Mouse (Mus musculus) heart, adult 18-20 months (tissue): ENCODE results near the gene Csf2rb2. TPM values are rescaled to one million over a fixed set of nuclear protein-coding genes. Genes with fewer than 3 reads are reported as not detected.
A peak's percentile ranks its signal among the peaks of the same experiment; 100 is the strongest.
"Not testable (repeated sequence)": the region's sequence is repeated elsewhere in the genome, so short reads cannot be mapped to it uniquely, and the experiment has no call there.

Experiments
- DNase-seq, 2 experiments: peaks; one replicate each; pipeline ENCODE4 v3.0.0; 2021 to 2022; ENCODE audit warnings: mixed read lengths in 1 of 2
- long read RNA-seq, 2 experiments: library from polyadenylated mRNA; stranded (forward); transcript quantifications; one replicate each; pipeline ENCODE4 v2.0.0; 2021
- total RNA-seq, 2 experiments: library from RNA; stranded (reverse); gene quantifications; 2 replicates each; pipeline ENCODE4 v1.2.3; 2021

Gene Csf2rb2
- 1 to 10 TPM in 1 of 2 experiments, under 1 TPM in 1; 0.37 to 2.5 TPM for total RNA-seq
- long read RNA-seq, experiment 1 = 0 reads
- long read RNA-seq, experiment 2 = 0 reads

DNA sequence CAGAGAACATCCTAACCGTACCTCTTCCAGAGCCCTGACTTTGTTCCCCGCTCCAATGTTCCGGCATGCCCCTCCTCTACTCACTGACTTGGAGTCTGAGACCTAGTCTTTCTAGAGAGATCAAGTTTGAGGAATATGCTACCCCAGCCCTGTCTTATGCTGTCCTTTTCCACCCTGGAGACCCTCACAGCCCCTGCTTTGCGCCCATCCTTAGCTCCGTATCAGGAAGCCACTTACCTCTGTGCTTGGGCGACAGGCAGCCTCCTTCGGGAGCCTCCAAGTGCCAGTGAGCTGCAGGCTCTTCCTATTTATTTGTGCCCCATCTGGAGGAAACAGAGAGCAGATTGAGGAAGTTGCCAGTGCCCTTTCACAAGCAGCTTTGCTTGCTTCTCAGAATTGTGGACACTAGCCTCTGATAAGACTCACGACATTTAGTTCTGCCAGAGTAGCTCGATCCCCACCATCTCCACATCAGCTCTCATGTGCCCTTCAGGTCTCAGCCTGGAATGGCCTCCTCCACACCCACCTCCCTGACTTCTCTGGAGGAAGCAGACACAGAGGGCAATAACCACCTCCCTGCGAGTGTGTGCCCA, at the start of gene Csf2rb2:
Csf2rb2 (minus strand) TSS at position 381 of the 593 bp plus-strand sequence.
- peak; percentile 17 to 44 for DNase-seq

GRCm38 (mm10) chr15:78354958-78355357, 49.4 kb upstream of the Csf2rb2 start:
- peak in 1 of 2 experiments; percentile 58 for DNase-seq

DNA sequence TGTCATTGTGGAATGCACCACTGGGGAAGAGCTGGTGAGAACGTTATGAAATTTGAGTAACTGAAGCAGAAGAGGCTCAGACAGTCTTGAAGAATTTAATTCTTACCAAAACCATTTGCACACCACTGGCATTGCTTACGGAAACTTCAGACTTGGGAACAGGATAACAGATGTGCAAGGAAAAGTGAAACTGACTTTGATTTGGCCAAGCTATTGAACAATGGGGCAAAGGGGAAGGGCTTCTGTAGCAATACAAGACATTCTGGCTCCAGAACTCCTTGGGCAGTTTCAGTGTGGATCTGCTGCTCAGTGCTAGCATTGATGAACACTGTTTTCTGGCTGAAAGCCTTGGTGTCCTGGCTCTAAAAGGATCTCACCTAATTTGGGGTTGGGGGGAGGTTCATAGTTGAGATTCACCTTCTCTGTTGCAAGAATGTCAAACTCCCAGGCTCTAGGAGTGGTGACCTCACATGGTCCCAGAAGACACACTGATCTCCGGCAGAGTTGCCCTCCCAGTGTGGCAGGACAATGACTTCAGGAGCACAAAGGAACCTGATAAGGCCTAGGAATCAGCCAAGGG, 46.2 kb upstream of the Csf2rb2 start:
- no peak for DNase-seq

DNA sequence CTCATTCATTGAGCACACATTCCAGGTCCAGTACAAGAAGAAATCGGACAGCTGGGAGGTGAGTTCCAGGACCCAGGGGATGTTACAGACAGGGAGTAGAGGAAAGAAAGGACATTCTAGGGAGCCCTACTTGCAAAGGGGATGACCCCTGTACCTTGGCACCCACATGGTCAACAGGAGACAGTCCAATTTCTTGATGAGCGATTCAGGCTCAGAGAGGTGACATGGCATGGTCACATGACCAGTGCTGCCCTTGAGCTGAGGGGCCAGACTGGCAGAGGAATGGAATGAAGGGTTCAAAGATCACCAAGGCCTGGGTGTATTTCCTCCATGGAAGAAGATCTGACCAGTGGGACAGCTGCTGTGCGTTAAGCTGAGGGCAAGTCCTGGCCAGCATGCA, 39.0 kb upstream of the Csf2rb2 start:
- DNase-seq = no peak

DNA sequence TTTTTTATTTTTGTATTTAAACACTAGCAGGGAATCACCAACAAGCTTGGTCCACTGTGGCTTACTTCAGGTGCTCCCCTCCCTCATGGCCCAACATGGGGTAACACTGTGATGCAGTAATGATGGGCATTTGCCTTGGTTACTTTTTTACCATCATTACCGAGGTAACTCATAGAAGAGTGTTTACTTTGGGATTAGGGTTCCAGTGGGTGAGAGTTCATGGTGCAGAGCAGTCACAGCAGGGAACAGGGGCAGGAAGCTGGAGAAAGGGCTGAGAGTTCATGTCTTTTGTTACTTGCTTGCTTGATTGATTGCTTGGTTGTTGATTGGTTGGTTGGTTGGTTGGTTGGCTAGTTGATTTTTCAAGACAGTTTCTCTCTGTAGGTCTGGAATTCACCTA, 38.2 kb upstream of the Csf2rb2 start:
- DNase-seq = no peak

DNA sequence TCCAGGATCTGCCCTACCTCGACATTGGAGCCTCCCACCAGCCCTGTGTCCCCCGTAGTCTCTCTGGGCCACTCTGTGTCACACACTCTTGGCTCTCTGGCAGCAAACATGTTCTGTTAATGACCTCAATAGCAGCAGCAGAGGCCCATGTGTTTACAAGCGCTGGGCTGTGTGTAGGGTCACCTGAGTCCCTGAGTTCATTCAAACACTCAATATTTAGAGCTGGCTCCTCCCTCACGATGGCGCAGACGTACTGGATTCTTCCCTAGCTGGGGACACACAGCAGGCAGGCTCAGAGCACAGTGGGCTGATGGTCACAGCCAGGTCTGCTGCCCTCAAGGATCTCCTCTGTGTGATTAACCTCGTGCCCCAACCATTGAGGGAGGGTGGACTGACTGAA, 35.4 kb upstream of the Csf2rb2 start:
- DNase-seq = not testable (repeated sequence)

DNA sequence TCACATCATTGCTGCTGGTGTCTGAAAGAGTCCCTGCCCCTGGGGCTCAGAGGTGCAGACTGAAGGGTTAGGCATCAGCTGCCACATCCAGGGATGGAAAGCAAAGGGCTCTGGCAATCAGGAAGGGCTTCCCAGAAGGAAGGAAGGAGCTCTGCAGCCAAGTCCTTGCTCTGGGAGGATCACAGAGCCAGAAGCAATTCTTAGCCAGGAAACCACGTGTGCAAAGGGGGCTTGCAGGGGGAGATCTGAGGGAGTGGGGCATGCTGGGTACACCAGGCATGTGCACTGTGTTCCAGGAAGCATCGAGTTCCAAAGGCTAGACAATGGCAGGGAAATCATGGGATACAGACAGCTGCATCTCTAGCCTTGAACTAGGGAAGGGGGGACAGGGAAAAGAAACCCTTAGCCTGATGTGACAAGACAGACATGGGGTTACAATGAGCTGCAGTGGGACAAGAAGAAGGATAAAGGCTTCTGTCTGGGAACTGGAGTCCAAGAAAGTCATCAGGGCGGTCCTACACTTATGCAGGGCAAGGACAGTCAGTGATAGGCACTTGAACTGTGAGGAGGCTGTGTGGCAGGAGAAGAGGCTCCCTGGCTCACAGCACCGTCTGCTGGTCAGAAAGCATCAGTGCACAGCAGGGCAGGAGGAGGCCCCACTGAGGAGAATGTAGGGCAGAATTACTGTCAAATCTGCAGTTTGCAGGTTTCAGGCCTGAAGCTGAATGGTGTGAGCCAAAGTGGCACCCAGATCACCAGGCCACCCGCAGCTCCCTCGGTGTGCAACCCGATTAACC, 34.3 kb upstream of the Csf2rb2 start:
- peak; percentile 76 for DNase-seq

DNA sequence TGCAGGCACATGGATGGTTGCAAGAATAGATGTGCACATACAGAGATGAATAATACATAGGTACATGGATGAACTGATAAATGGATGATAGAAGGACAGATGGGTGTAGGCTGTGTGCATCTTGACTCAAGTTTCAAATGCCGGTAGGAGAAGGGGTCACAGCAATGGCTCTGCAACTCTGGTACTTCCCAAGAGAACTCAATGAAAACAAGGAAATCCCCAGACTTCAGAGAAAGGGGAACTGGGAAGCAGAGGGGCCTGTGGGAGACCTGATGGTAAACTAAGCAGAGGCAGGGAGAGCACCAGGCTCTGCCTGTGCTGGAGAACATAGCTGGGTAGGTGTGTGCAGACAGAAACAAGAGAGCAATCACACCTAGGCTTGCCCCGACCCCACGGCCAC, 28.9 kb upstream of the Csf2rb2 start:
- no peak for DNase-seq

DNA sequence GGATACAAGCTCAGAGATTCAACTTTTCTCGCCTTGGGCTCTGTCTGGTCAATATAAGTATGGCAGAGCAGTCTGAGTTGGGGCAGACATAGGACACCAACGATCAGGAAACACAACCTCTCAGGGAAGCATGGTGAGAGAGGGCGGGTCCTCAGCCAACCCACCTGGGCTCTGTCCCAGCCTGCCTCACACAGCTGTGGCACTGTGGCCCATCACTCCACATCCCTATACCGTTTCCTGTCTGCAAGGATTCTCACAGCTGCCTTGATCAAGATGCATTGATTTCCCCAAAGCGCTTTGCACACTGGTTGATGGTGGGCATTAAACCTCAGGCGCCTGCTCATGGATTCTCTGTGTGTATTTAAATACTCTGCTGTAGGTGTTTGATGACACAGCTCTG, 27.5 kb upstream of the Csf2rb2 start:
- no peak for DNase-seq

GRCm38 (mm10) chr15:78331523-78332340, 26.2 kb upstream of the Csf2rb2 start:
- DNase-seq = no peak

- no peak for DNase-seq
Measured at GRCm38 (mm10) chr15:78330706-78331105, 25.2 kb upstream of the Csf2rb2 start.

DNA sequence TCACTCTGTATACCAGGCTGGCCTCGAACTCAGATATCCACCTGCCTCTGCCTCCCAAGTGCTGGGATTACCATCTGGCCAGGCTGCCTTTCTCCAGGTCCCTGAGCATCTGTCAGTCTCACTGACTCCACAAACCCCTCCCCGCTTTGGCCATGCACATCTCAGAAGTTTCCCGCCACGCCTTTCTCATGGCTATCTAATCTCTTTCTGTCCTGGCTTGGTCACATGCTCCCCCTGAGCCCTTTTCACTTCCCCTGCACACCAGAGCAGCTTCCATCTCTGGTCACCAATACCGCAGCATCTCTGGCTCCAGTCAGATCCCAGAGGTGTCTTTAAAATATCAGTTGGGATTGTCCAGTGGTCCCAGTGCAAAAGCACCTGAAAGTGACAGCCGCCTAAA, 24.5 kb upstream of the Csf2rb2 start:
- not testable (repeated sequence) for DNase-seq

DNA sequence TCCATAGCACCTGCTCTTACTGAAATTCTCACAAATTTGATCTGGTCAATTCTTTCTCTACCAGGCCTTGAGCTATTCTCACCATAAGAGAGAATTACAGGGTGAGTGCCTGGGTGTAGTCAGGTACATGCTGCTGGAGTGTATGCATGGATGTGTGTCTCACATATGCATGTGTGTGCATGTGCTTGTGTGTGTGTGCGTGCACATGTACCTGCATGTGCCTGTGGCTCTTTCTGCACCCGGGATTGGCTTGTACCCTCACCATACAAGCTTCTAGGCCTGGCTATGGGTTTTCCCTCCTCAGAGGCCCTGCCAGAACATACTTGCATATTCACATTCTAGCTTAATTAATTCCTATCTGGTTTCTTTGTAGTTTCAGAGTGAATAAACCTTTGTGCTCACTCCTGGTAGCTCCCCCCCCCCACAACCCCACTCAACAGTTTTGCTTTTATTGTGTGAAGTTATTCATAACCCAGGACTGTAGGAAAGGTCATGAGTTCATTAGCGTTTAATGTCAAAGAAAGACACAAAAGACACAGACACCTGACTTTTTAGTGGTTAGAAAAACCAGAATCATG, 23.1 kb upstream of the Csf2rb2 start:
- DNase-seq = no peak

DNA sequence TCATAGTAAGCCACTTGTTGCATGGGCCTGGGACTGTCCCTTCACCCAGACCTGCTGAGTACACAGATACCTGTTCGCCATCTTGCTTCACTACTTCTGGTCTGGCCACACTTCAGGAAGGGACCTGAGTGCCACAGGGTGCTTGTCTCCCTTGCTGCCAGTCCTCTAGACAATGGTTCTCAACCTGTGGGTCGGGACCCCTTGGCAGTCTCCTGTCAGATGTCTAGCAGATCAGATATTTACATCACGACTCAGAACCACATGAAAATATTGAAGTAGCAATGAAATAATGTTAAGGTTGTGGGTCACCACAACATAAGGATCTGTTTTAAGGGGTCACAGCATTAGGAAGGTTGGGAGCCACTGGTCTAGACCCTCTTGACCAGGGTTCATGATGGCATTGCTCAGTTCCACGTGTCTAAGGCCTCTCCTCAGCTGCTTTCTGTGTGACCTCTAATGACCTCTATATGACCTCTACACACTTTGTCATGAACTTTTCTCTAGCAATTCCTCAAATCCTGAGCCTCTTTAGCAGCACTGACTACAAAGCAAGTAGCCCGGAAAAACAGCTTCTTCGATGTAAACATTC, 22.3 kb upstream of the Csf2rb2 start:
- DNase-seq = not testable (repeated sequence)

DNA sequence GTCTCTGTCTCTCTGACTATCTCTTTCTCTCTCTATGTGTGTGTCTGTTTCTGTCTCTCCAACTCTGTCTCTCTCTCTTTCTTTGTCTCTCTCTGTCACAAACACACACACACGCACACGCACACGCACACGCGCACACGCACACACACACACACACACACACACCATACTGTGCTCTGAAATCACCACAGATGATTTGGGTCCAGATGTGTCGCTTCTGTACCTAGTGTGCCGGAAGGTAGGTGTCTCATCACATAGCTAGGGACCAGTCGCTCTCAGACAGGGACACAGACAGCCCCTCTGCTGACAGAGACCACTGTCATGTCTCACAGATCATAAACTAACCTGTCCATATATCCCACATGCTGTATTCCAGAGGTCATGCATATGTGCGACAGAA, 21.2 kb upstream of the Csf2rb2 start:
- DNase-seq = no peak

DNA sequence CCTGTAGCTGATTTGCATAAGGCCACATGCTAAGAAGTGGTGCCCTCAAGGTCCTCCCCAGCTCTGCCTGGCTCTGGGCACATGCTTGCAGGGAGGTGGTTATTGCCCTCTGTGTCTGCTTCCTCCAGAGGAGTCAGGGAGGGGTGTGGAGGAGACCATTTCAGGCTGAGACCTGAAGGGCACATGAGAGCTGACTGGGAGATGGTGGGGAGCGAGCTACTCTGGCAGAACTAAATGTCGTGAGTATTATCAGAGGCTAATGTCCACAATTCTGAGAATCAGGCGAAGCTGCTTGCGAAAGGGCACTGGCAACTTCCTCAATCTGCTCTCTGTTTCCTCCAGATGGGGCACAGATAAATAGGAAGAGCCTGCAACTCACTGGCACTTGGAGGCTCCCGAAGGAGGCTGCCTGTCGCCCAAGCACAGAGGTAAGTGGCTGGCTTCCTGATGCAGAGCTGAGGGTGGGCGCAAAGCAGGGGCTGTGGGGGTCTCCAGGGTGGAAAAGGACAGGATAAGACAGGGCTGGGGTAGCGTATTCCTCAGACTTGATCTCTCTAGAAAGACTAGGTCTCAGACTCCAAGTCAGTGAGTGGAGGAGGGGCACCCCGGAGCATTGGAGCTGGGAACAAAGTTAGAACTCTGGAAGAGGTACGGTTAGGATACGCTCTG, 20.3 kb upstream of the Csf2rb2 start, which contains the start of gene Csf2rb:
Csf2rb (plus strand) TSS at position 82 of the 669 bp plus-strand sequence.
- DNase-seq = peak; percentile 29 to 68

DNA sequence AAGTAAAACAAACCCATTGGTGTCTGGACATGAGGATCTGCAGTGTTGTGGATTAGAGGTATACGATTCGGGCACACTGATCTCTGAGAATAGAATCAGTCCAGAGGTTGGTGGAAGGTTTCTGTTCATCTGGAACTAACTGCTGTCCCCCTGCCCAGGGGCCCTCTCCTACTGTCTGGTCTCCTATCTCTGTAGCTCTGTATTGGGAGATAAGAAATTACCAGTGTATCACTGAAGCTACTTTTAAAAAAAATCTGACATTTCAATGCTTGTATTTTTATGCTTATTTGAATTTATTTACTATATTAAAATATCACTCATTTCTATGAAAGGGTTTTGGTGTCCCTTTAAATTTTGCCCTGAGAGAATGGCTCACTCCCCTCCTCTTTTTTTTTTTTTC, 18.8 kb upstream of the Csf2rb2 start:
- no peak for DNase-seq

DNA sequence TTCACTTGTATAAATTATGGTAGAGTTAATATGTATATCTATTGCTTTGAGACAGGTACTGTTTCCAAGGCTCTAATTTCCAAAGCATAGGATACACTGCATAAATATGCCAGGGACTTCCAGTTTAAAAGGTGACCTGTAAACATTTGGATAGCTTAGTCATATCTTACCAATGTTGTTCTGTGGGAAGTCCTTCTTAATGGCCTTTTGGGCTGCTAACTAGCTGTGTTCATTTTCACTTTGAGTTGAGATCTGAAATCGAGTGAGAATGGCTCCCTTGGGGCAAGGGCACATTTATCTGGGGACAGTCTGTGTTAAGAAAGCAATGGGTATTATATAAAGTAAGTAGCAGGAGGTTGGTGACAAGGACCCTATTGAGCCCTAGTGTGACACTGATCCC, 17.8 kb upstream of the Csf2rb2 start:
- DNase-seq = no peak

DNA sequence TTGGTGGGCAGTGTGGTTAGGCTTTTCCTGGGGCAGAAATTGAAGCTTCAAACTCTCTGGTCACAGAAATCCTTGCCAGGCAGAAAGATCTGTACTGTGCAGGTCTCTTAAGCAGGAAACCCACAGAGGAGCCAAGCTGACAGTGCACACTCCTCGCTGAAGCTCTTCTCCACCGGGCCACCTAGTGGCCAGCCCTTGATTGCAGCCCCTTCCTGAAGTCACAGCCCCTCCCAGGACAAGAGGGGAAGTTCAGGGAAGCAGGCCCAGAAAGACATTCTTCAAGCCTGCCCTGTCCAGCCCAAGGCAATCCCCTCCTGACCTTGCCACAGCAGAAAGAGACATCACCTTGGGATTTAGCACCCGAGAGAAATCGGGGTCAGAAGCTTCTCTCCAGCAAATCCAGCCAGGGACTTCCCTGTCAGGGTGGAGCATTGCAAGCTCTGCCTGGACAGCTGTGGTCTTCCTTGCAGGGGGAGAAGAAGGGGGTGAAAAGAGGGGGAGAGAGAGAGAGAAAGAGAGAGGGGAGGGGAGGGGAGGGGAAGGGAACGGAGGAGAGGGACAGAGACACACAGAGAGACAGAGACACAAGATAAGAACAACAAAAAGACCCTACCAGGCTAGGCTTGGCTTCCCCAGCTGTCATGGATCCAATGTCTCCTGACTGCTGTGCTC, 15.4 kb upstream of the Csf2rb2 start:
- DNase-seq = peak; percentile 89 to 90
